Mouse (Mus musculus): Measurements from ENCODE around the gene Inpp4a. TPM values are rescaled to one million over a fixed set of nuclear protein-coding genes. Genes with fewer than 3 reads are reported as not detected.

Inpp4a gene
- polyA plus RNA-seq, 1 experiment, result 4.9 TPM

GRCm38 (mm10) chr1:37380913-37381312, 81.2 kb downstream of the Inpp4a start:
- no peaks in the 10 kb centered on the region for H3K27me3 ChIP-seq (ENCODE audit: control insufficient read depth, insufficient read depth, insufficient read length)
- no peak overlapping the region for H3K4me3 ChIP-seq
- H3K36me3 ChIP-seq (ENCODE audit: control insufficient read depth, insufficient read depth), result no peaks in the 10 kb centered on the region
- TF ChIP-seq POLR2AphosphoS2 (IDR thresholded peaks at IDR 0.05; ENCODE audit: insufficient read length, low read depth), result no peak
- TF ChIP-seq USF1 (IDR thresholded peaks at IDR 0.05; ENCODE audit: low read depth), result no peak
- no peak for TF ChIP-seq MYOG (IDR thresholded peaks at IDR 0.05; ENCODE audit: control insufficient read depth in 1 of 3, insufficient read depth in 1 of 3, insufficient read length in 2 of 3, low read depth in 2 of 3)
- no peak for TF ChIP-seq SRF (IDR thresholded peaks at IDR 0.05; ENCODE audit: control insufficient read depth, insufficient read length, low read depth)
- no peak for TF ChIP-seq MYOD1 (IDR thresholded peaks at IDR 0.05; ENCODE audit: control insufficient read depth in 1 of 3, insufficient read length in 2 of 3, low read depth in 2 of 3)
- no peak for TF ChIP-seq MAX (IDR thresholded peaks at IDR 0.05; ENCODE audit: low read depth)
- TF ChIP-seq TCF3 (IDR thresholded peaks at IDR 0.05; ENCODE audit: insufficient read length, low read depth), result no peak
- TF ChIP-seq POLR2A (IDR thresholded peaks at IDR 0.05; ENCODE audit: insufficient read length, low read depth), result no peak
- TF ChIP-seq REST (IDR thresholded peaks at IDR 0.05; ENCODE audit: insufficient read depth, insufficient read length), result no peak
- no peak for TF ChIP-seq E2F4 (IDR thresholded peaks at IDR 0.05; ENCODE audit: insufficient read depth)
- no peak for TF ChIP-seq TCF12 (IDR thresholded peaks at IDR 0.05; ENCODE audit: insufficient read depth, poor library complexity, severe bottlenecking)
- TF ChIP-seq CEBPB (IDR thresholded peaks at IDR 0.05; ENCODE audit: insufficient read depth, poor library complexity, severe bottlenecking), result no peak
- no peak overlapping the region for H3ac ChIP-seq (ENCODE audit: control insufficient read depth, insufficient read length)
- no peak overlapping the region for H3K4me2 ChIP-seq (ENCODE audit: low read depth)
- no peaks in the 10 kb centered on the region for H3K79me2 ChIP-seq (ENCODE audit: control insufficient read depth, insufficient read depth)

- Histone ChIP-seq H3K4me3 (no peak overlapping the region), H3ac (ENCODE audit: control insufficient read depth, insufficient read length) (no peak overlapping the region), H3K36me3 (ENCODE audit: control insufficient read depth, insufficient read depth) (no peaks in the 10 kb centered on the region), H3K27me3 (ENCODE audit: control insufficient read depth, insufficient read depth, insufficient read length) (no peaks in the 10 kb centered on the region), H3K79me2 (ENCODE audit: control insufficient read depth, insufficient read depth) (no peaks in the 10 kb centered on the region), H3K4me2 (ENCODE audit: low read depth) (no peak overlapping the region)
- TF ChIP-seq E2F4 (IDR thresholded peaks at IDR 0.05; ENCODE audit: insufficient read depth) (no peak), MAX (IDR thresholded peaks at IDR 0.05; ENCODE audit: low read depth) (no peak), MYOD1 (IDR thresholded peaks at IDR 0.05; ENCODE audit: control insufficient read depth in 1 of 3, insufficient read length in 2 of 3, low read depth in 2 of 3) (no peak), USF1 (IDR thresholded peaks at IDR 0.05; ENCODE audit: low read depth) (no peak), POLR2A (IDR thresholded peaks at IDR 0.05; ENCODE audit: insufficient read length, low read depth) (no peak), MYOG (IDR thresholded peaks at IDR 0.05; ENCODE audit: control insufficient read depth in 1 of 3, insufficient read depth in 1 of 3, insufficient read length in 2 of 3, low read depth in 2 of 3) (no peak), POLR2AphosphoS2 (IDR thresholded peaks at IDR 0.05; ENCODE audit: insufficient read length, low read depth) (no peak), CEBPB (IDR thresholded peaks at IDR 0.05; ENCODE audit: insufficient read depth, poor library complexity, severe bottlenecking) (no peak), TCF3 (IDR thresholded peaks at IDR 0.05; ENCODE audit: insufficient read length, low read depth) (no peak), TCF12 (IDR thresholded peaks at IDR 0.05; ENCODE audit: insufficient read depth, poor library complexity, severe bottlenecking) (no peak), SRF (IDR thresholded peaks at IDR 0.05; ENCODE audit: control insufficient read depth, insufficient read length, low read depth) (no peak), REST (IDR thresholded peaks at IDR 0.05; ENCODE audit: insufficient read depth, insufficient read length) (no peak)
These were observed 84.6 kb downstream of the Inpp4a start for GRCm38 (mm10) chr1:37384304-37384703.

- Histone ChIP-seq H3K27me3 (ENCODE audit: control insufficient read depth, insufficient read depth, insufficient read length) (no peaks in the 10 kb centered on the region), H3K79me2 (ENCODE audit: control insufficient read depth, insufficient read depth) (no peaks in the 10 kb centered on the region), H3K4me2 (ENCODE audit: low read depth) (no peak overlapping the region), H3K4me3 (no peak overlapping the region), H3ac (ENCODE audit: control insufficient read depth, insufficient read length) (no peak overlapping the region), H3K36me3 (ENCODE audit: control insufficient read depth, insufficient read depth) (no peaks in the 10 kb centered on the region)
- no peak for TF ChIP-seq POLR2AphosphoS2 (IDR thresholded peaks at IDR 0.05; ENCODE audit: insufficient read length, low read depth)
- TF ChIP-seq POLR2A (IDR thresholded peaks at IDR 0.05; ENCODE audit: insufficient read length, low read depth), result no peak
- no peak for TF ChIP-seq TCF3 (IDR thresholded peaks at IDR 0.05; ENCODE audit: insufficient read length, low read depth)
- no peak for TF ChIP-seq USF1 (IDR thresholded peaks at IDR 0.05; ENCODE audit: low read depth)
- no peak for TF ChIP-seq TCF12 (IDR thresholded peaks at IDR 0.05; ENCODE audit: insufficient read depth, poor library complexity, severe bottlenecking)
- TF ChIP-seq MYOD1 (IDR thresholded peaks at IDR 0.05; ENCODE audit: control insufficient read depth in 1 of 3, insufficient read length in 2 of 3, low read depth in 2 of 3), result no peak
- no peak for TF ChIP-seq REST (IDR thresholded peaks at IDR 0.05; ENCODE audit: insufficient read depth, insufficient read length)
- TF ChIP-seq E2F4 (IDR thresholded peaks at IDR 0.05; ENCODE audit: insufficient read depth), result no peak
- no peak for TF ChIP-seq CEBPB (IDR thresholded peaks at IDR 0.05; ENCODE audit: insufficient read depth, poor library complexity, severe bottlenecking)
- no peak for TF ChIP-seq MAX (IDR thresholded peaks at IDR 0.05; ENCODE audit: low read depth)
- TF ChIP-seq MYOG (IDR thresholded peaks at IDR 0.05; ENCODE audit: control insufficient read depth in 1 of 3, insufficient read depth in 1 of 3, insufficient read length in 2 of 3, low read depth in 2 of 3), result no peak
- TF ChIP-seq SRF (IDR thresholded peaks at IDR 0.05; ENCODE audit: control insufficient read depth, insufficient read length, low read depth), result no peak
These were observed 86.8 kb downstream of the Inpp4a start for GRCm38 (mm10) chr1:37386448-37386971.

GRCm38 (mm10) chr1:37393174-37393573, 93.5 kb downstream of the Inpp4a start:
- H3K36me3 ChIP-seq (ENCODE audit: control insufficient read depth, insufficient read depth), result no peaks in the 10 kb centered on the region

More at GRCm38 (mm10) chr1:37393174-37393573, 93.5 kb downstream of the Inpp4a start:
- Histone ChIP-seq H3K27me3 (ENCODE audit: control insufficient read depth, insufficient read depth, insufficient read length) (no peaks in the 10 kb centered on the region), H3K4me3 (no peak overlapping the region), H3K4me2 (ENCODE audit: low read depth) (no peak overlapping the region), H3ac (ENCODE audit: control insufficient read depth, insufficient read length) (no peak overlapping the region), H3K79me2 (ENCODE audit: control insufficient read depth, insufficient read depth) (no peaks in the 10 kb centered on the region)
- TF ChIP-seq SRF (IDR thresholded peaks at IDR 0.05; ENCODE audit: control insufficient read depth, insufficient read length, low read depth) (no peak), POLR2A (IDR thresholded peaks at IDR 0.05; ENCODE audit: insufficient read length, low read depth) (no peak), CEBPB (IDR thresholded peaks at IDR 0.05; ENCODE audit: insufficient read depth, poor library complexity, severe bottlenecking) (no peak), MAX (IDR thresholded peaks at IDR 0.05; ENCODE audit: low read depth) (no peak), REST (IDR thresholded peaks at IDR 0.05; ENCODE audit: insufficient read depth, insufficient read length) (no peak), MYOD1 (IDR thresholded peaks at IDR 0.05; ENCODE audit: control insufficient read depth in 1 of 3, insufficient read length in 2 of 3, low read depth in 2 of 3) (no peak), USF1 (IDR thresholded peaks at IDR 0.05; ENCODE audit: low read depth) (no peak), POLR2AphosphoS2 (IDR thresholded peaks at IDR 0.05; ENCODE audit: insufficient read length, low read depth) (no peak), TCF3 (IDR thresholded peaks at IDR 0.05; ENCODE audit: insufficient read length, low read depth) (no peak), TCF12 (IDR thresholded peaks at IDR 0.05; ENCODE audit: insufficient read depth, poor library complexity, severe bottlenecking) (no peak), E2F4 (IDR thresholded peaks at IDR 0.05; ENCODE audit: insufficient read depth) (no peak), MYOG (IDR thresholded peaks at IDR 0.05; ENCODE audit: control insufficient read depth in 1 of 3, insufficient read depth in 1 of 3, insufficient read length in 2 of 3, low read depth in 2 of 3) (no peak)

Data from myocyte (in vitro differentiated cells).